Mouse (Mus musculus) layer of hippocampus, adult 18-20 months (tissue): ENCODE data around the gene Setx. TPM values are rescaled to one million over a fixed set of nuclear protein-coding genes. Genes with fewer than 3 reads are reported as not detected.
"Not testable (repeated sequence)": the region's sequence is repeated elsewhere in the genome, so short reads cannot be mapped to it uniquely, and the experiment has no call there.

Experiments
- DNase-seq, 2 experiments: peaks; one replicate each; pipeline ENCODE4 v3.0.0; 2022; ENCODE audit warnings: low spot score in 2 of 2
- long read RNA-seq: library from polyadenylated mRNA; stranded (forward); transcript quantifications from one replicate; pipeline ENCODE4 v2.0.0, GENCODE M21; 2021
- total RNA-seq, 2 experiments: library from RNA; stranded (reverse); gene quantifications; 2 replicates each; pipeline ENCODE4 v1.2.3; 2021

Setx gene
- 10 to 100 TPM; 41.2 to 45.0 TPM for total RNA-seq
- long read RNA-seq, partial matches to known transcripts, result 5 of 9 reads
- long read RNA-seq, other reads (novel, unspliced or antisense), result 3 of 9 reads

- no peak for DNase-seq
Observed at GRCm38 (mm10) chr2:29123907-29124569, at the start of gene Setx. Gene Setx (plus strand): TSS chr2:29124181.

GRCm38 (mm10) chr2:29074676-29075075 lies 49.3 kb upstream of the Setx start:
- no peak for DNase-seq

- DNase-seq, result no peak
Observed at GRCm38 (mm10) chr2:29075331-29076070, 48.5 kb upstream of the Setx start.

GRCm38 (mm10) chr2:29076226-29076625 lies 47.8 kb upstream of the Setx start:
- no peak for DNase-seq

- peak in 1 of 2 experiments; percentile 15 for DNase-seq
Observed at GRCm38 (mm10) chr2:29081965-29082364, 42.0 kb upstream of the Setx start.

GRCm38 (mm10) chr2:29086026-29086425 lies 38.0 kb upstream of the Setx start:
- no peak for DNase-seq

GRCm38 (mm10) chr2:29089276-29089675 lies 34.7 kb upstream of the Setx start:
- not testable (repeated sequence) for DNase-seq

GRCm38 (mm10) chr2:29095674-29096073 lies 28.3 kb upstream of the Setx start:
- no peak for DNase-seq

- DNase-seq, result no peak
Observed at GRCm38 (mm10) chr2:29096751-29097150, 27.2 kb upstream of the Setx start.

- no peak for DNase-seq
Observed at GRCm38 (mm10) chr2:29097465-29097864, 26.5 kb upstream of the Setx start.

- not testable (repeated sequence) for DNase-seq
Observed at GRCm38 (mm10) chr2:29097955-29098354, 26.0 kb upstream of the Setx start.

GRCm38 (mm10) chr2:29098786-29099185 lies 25.2 kb upstream of the Setx start:
- no peak for DNase-seq

GRCm38 (mm10) chr2:29099646-29100045 lies 24.3 kb upstream of the Setx start:
- no peak for DNase-seq

GRCm38 (mm10) chr2:29100822-29101534 lies 23.0 kb upstream of the Setx start:
- DNase-seq, result no peak

- not testable (repeated sequence) for DNase-seq
Observed at GRCm38 (mm10) chr2:29102416-29103377, 21.3 kb upstream of the Setx start.

GRCm38 (mm10) chr2:29120969-29121368 lies 3.0 kb upstream of the Setx start:
- no peak for DNase-seq

GRCm38 (mm10) chr2:29122446-29122845 lies 1.5 kb upstream of the Setx start:
- DNase-seq, result no peak

GRCm38 (mm10) chr2:29124571-29124935 lies 572 bp downstream of the Setx start:
- peak in 1 of 2 experiments; percentile 28 for DNase-seq

- DNase-seq, result peak; percentile 94 to 97
Observed at GRCm38 (mm10) chr2:29124936-29125701, 1.1 kb downstream of the Setx start.
